Comparison of ENCODE assay signal across 19 mouse cellular contexts in genomic region chr4:156021381-156021780, GRCm38 (mm10). TPM values are rescaled to one million over a fixed set of nuclear protein-coding genes. Genes with fewer than 3 reads are reported as not detected.
"Had no signal": no experiment of that assay in that cellular context is flagged by ENCODE, and none has a peak within 500 bp of the region (broad histone marks: within the 10 kb centered on the region; RNA-seq: fewer than 3 reads in every experiment).

No protein-coding gene starts in this region.

- H3K4me3 ChIP-seq: intestine, embryonic 15.5 days; kidney, embryonic 15.5 days; left cerebral cortex, adult 2 months; limb, embryonic 15.5 days; liver, embryonic 12.5 days; midbrain, embryonic 12.5 days; neural tube, embryonic 12.5 days had no signal

- H3K36me3 ChIP-seq: intestine, embryonic 15.5 days had no signal

- H3K27me3 ChIP-seq: intestine, embryonic 15.5 days; kidney, embryonic 15.5 days; limb, embryonic 15.5 days; liver, embryonic 12.5 days; midbrain, embryonic 12.5 days; neural tube, embryonic 12.5 days had no signal

- H3K9me3 ChIP-seq: intestine, embryonic 15.5 days; kidney, embryonic 15.5 days; limb, embryonic 15.5 days; liver, embryonic 12.5 days; midbrain, embryonic 12.5 days; neural tube, embryonic 12.5 days had no signal

- DNase-seq: kidney, adult 18-20 months; kidney, postnatal 14 days; lung, embryonic 14.5 days; lung, postnatal 14 days; right cerebral cortex, postnatal 4 days had no signal

- H3K4me1 ChIP-seq: midbrain, embryonic 12.5 days; neural tube, embryonic 12.5 days had no signal

- ATAC-seq: intestine, embryonic 15.5 days; liver, embryonic 12.5 days had no signal

- H3K27ac ChIP-seq: intestine, embryonic 15.5 days; kidney, embryonic 15.5 days; left cerebral cortex, adult 2 months; limb, embryonic 15.5 days; liver, embryonic 12.5 days; macrophage; midbrain, embryonic 12.5 days; neural tube, embryonic 12.5 days had no signal

- H3K9ac ChIP-seq: intestine, embryonic 15.5 days; kidney, embryonic 15.5 days; limb, embryonic 15.5 days; liver, embryonic 12.5 days; lung, embryonic 14.5 days; midbrain, embryonic 12.5 days; neural tube, embryonic 12.5 days had no signal

RNA-seq across cellular contexts. Expression of gene Tnfrsf18, which starts 4.6 kb away (rescaled TPM):
- total RNA-seq: layer of hippocampus, adult 8-10 months; layer of hippocampus, postnatal 25 days; left cerebral cortex, adult 2 months; midbrain, postnatal 0 days had no signal

RNA-seq across cellular contexts. Expression of gene Ttll10, which starts 37.8 kb away (rescaled TPM):
- total RNA-seq: left cerebral cortex, postnatal 14 days; megakaryocyte-erythroid progenitor cell, adult 5-6 weeks; neutrophil, adult 5-6 weeks had no signal
- polyA plus RNA-seq: macrophage; midbrain, embryonic 12.5 days; midbrain, postnatal 0 days had no signal
